Mouse (Mus musculus) kidney, adult 2 months (tissue): ENCODE results near the gene Cbfa2t3.

Experiments used
- CTCF ChIP-seq: fragments of 200-500 bp; conservative IDR thresholded peaks from 2 replicates; pipeline ENCODE4 v1.5.1; 2011; ENCODE audit warnings: low read depth, mild to moderate bottlenecking, control low read depth, low read length, moderate library complexity, mixed read lengths; ENCODE audit not compliant: insufficient read depth, insufficient read length
- POLR2A ChIP-seq: fragments of 200-500 bp; IDR thresholded peaks from one replicate; pipeline ENCODE4 v1.6.1; 2011; ENCODE audit warnings: low read depth, low read length, control low read depth

DNA sequence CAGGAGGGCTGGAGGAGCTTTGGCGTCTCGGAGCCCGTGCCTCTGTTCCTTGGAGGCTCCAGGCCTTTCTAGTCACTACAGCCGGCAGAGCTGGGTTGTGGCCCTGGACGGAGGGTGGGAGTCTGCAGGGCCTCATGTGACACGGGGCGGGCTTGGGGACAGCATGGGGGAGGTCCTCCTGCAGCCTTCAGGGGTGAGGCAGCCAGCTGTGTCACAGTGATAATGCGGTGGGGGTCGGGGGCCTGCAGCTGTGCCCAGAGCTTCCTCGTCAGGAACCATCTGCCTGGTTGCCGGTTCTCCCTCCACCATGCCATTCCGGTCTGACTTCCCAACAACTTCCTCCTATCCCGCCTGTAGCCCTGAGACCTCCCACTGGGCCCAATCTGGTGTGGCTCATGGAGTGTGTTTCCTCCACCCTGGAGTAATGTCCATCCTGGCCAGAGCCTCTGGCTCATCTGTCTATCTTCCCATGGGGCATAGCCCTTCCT is at the start of gene Cbfa2t3:
- TF ChIP-seq CTCF (no peak), POLR2A (no peak)
